Mouse (Mus musculus): ENCODE data around the gene Twsg1. TPM values are rescaled to one million over a fixed set of nuclear protein-coding genes. Genes with fewer than 3 reads are reported as not detected.
A peak's percentile ranks its signal among the peaks of the same experiment; 100 is the strongest.

Twsg1 gene
- polyA plus RNA-seq, 1 experiment from 2014 or later = 47.3 TPM

DNA sequence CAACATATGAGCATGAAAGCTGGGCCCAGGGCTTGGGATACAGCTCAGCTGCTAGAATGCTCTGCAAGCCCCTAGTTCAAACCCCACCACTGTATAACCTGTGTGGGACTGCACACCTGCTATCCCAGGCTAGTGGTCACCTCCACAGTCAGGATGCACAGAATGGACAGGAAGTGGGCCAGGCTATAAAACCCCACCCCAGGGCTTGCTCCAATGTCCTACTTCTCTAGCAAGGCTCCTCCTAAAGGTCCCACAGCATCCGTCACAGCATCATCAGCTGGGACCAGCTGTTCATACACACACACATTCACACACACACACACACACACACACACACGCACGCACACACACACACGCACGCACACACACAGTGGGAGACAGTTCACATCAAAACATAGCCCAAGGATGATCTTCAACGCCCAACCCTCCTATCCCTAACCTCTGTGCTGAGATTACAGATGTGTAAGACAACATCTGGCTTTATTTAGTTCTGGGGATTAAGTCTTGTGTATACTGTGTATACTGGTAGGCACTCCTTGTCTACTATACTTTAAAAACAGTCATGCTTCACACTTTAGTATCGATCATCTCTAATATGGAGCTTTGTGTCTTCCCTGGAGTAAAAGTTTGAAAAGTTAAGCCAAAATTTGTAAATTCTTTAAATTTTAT lies 20.7 kb downstream of the Twsg1 start:
- Histone ChIP-seq H3K9me3 (ENCODE audit: control insufficient read depth, low read length) (no peaks in the 10 kb centered on the region), H3K4me2 (no peak overlapping the region), H3K4me1 (replicated peaks; ENCODE audit: control insufficient read depth, insufficient read depth, low read length) (0 out of 2 replicates have a peak, but pooled peaks cover 2% of the 10 kb centered on the region), H3K4me3 (ENCODE audit: low read depth, low read length) (no peak overlapping the region), H3K36me3 (ENCODE audit: control insufficient read depth, insufficient read depth, low read length) (peaks cover 13% of the 10 kb centered on the region), H3K9ac (ENCODE audit: low read depth, low read length) (no peak overlapping the region), H3K27ac (ENCODE audit: low read depth, low read length) (no peak overlapping the region), H3K27me3 (replicated peaks; ENCODE audit: control insufficient read depth, insufficient read depth, low read length) (no peaks in the 10 kb centered on the region)
- DNase-seq (ENCODE audit: low spot score) (no peak), ATAC-seq (replicated peaks; ENCODE audit: low FRiP score) (no peak)
- 87% methylated on average over 7 of the region's 7 CpGs for WGBS

GRCm38 (mm10) chr17:65929319-65929978 lies 21.6 kb downstream of the Twsg1 start:
- no peaks in the 10 kb centered on the region for H3K9me3 ChIP-seq (ENCODE audit: control insufficient read depth, low read length)
- DNase-seq (ENCODE audit: low spot score) (no peak), ATAC-seq (replicated peaks; ENCODE audit: low FRiP score) (no peak)
- H3K27me3 ChIP-seq (replicated peaks; ENCODE audit: control insufficient read depth, insufficient read depth, low read length) = no peaks in the 10 kb centered on the region
- H3K4me3 ChIP-seq (ENCODE audit: low read depth, low read length) = no peak overlapping the region
- H3K4me1 ChIP-seq (replicated peaks; ENCODE audit: control insufficient read depth, insufficient read depth, low read length) = 0 out of 2 replicates have a peak, but pooled peaks cover 2% of the 10 kb centered on the region
- H3K27ac ChIP-seq (ENCODE audit: low read depth, low read length) = no peak overlapping the region
- peaks cover 13% of the 10 kb centered on the region for H3K36me3 ChIP-seq (ENCODE audit: control insufficient read depth, insufficient read depth, low read length)
- WGBS = 82% methylated on average over 22 of the region's 22 CpGs
- H3K4me2 ChIP-seq = no peak overlapping the region
- H3K9ac ChIP-seq (ENCODE audit: low read depth, low read length) = no peak overlapping the region

DNA sequence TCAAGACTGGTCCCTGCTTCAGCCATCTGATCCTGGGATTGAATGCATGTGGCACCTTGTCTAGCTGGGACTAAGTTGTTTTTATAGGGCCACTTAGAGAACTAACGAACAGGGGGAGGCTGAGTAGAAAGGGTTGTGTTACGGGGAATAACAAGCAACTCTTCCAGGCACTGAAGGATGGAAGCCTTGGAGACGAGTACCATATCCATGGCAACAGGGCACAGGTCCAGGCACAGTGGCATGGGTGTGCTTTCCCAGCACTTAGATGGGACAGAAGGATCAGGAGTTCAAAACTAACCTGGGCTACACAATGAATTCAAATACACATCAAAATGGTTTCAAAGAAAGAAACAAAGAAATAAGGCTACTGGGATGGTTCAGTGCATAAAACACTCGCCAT lies 23.9 kb downstream of the Twsg1 start:
- H3K4me2 ChIP-seq = no peak overlapping the region
- H3K4me1 ChIP-seq (replicated peaks; ENCODE audit: control insufficient read depth, insufficient read depth, low read length) = 0 out of 2 replicates have a peak, but pooled peaks cover 2% of the 10 kb centered on the region
- H3K36me3 ChIP-seq (ENCODE audit: control insufficient read depth, insufficient read depth, low read length) = peaks cover 13% of the 10 kb centered on the region
- H3K27me3 ChIP-seq (replicated peaks; ENCODE audit: control insufficient read depth, insufficient read depth, low read length) = no peaks in the 10 kb centered on the region
- ATAC-seq (replicated peaks; ENCODE audit: low FRiP score) (no peak), DNase-seq (ENCODE audit: low spot score) (no peak)
- no peaks in the 10 kb centered on the region for H3K9me3 ChIP-seq (ENCODE audit: control insufficient read depth, low read length)
- H3K4me3 ChIP-seq (ENCODE audit: low read depth, low read length) = no peak overlapping the region
- WGBS = 87% methylated on average over 4 of the region's 4 CpGs
- H3K9ac ChIP-seq (ENCODE audit: low read depth, low read length) = no peak overlapping the region
- no peak overlapping the region for H3K27ac ChIP-seq (ENCODE audit: low read depth, low read length)

DNA sequence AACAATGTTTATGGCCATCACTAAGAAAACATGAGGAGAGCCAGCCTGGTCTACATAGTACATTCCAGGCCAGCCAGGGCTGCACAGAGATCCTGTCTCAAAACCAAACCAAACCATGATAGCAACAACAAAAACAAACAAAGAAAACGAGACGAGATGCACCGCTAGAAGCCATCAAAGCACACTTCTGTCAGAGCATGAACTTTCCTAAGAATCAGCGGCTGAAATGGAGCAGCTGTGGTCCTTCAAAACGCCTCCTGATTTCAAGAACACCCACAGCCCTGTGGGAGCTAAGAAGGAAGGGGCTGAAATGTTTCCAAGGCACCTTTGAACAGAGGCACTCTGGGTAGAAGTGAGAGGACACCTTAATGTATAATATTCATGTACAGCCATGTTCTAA lies 26.8 kb downstream of the Twsg1 start:
- no peaks in the 10 kb centered on the region for H3K27me3 ChIP-seq (replicated peaks; ENCODE audit: control insufficient read depth, insufficient read depth, low read length)
- 72% methylated on average over 5 of the region's 5 CpGs for WGBS

GRCm38 (mm10) chr17:65921975-65922374 lies 29.1 kb downstream of the Twsg1 start:
- peaks cover 11% of the 10 kb centered on the region for H3K36me3 ChIP-seq (ENCODE audit: control insufficient read depth, insufficient read depth, low read length)
- H3K9me3 ChIP-seq (ENCODE audit: control insufficient read depth, low read length) = no peaks in the 10 kb centered on the region
- no peak overlapping the region for H3K9ac ChIP-seq (ENCODE audit: low read depth, low read length)
- WGBS = 89% methylated on average over 6 of the region's 6 CpGs
- no peak overlapping the region for H3K4me3 ChIP-seq (ENCODE audit: low read depth, low read length)
- no peak overlapping the region for H3K27ac ChIP-seq (ENCODE audit: low read depth, low read length)
- peaks cover 8% of the 10 kb centered on the region; the same call in 1 of the 2 replicates for H3K4me1 ChIP-seq (replicated peaks; ENCODE audit: control insufficient read depth, insufficient read depth, low read length)
- H3K4me2 ChIP-seq = no peak overlapping the region
- H3K27me3 ChIP-seq (replicated peaks; ENCODE audit: control insufficient read depth, insufficient read depth, low read length) = no peaks in the 10 kb centered on the region
- ATAC-seq (replicated peaks; ENCODE audit: low FRiP score) (no peak), DNase-seq (ENCODE audit: low spot score) (no peak)

More for the DNA sequence above, 26.8 kb downstream of the Twsg1 start:
- no peaks in the 10 kb centered on the region for H3K9me3 ChIP-seq (ENCODE audit: control insufficient read depth, low read length)
- DNase-seq (ENCODE audit: low spot score) = no peak
- ATAC-seq (replicated peaks; ENCODE audit: low FRiP score) = no peak
- H3K36me3 ChIP-seq (ENCODE audit: control insufficient read depth, insufficient read depth, low read length) = peaks cover 12% of the 10 kb centered on the region
- H3K9ac ChIP-seq (ENCODE audit: low read depth, low read length) = no peak overlapping the region
- H3K4me1 ChIP-seq (replicated peaks; ENCODE audit: control insufficient read depth, insufficient read depth, low read length) = peaks cover 3% of the 10 kb centered on the region; the same call in 1 of the 2 replicates
- H3K4me3 ChIP-seq (ENCODE audit: low read depth, low read length) = no peak overlapping the region
- no peak overlapping the region for H3K27ac ChIP-seq (ENCODE audit: low read depth, low read length)
- no peak overlapping the region for H3K4me2 ChIP-seq

GRCm38 (mm10) chr17:65919235-65919634 lies 31.8 kb downstream of the Twsg1 start:
- Histone ChIP-seq H3K4me3 (ENCODE audit: low read depth, low read length) (no peak overlapping the region), H3K27ac (ENCODE audit: low read depth, low read length) (no peak overlapping the region), H3K36me3 (ENCODE audit: control insufficient read depth, insufficient read depth, low read length) (peaks cover 6% of the 10 kb centered on the region), H3K27me3 (replicated peaks; ENCODE audit: control insufficient read depth, insufficient read depth, low read length) (no peaks in the 10 kb centered on the region), H3K9me3 (ENCODE audit: control insufficient read depth, low read length) (no peaks in the 10 kb centered on the region), H3K4me1 (replicated peaks; ENCODE audit: control insufficient read depth, insufficient read depth, low read length) (peaks cover 8% of the 10 kb centered on the region; the same call in 1 of the 2 replicates), H3K4me2 (no peak overlapping the region), H3K9ac (ENCODE audit: low read depth, low read length) (no peak overlapping the region)
- no peak for DNase-seq (ENCODE audit: low spot score)
- ATAC-seq (replicated peaks; ENCODE audit: low FRiP score) = peak; percentile 85
- WGBS = 52% methylated on average over 3 of the region's 3 CpGs

DNA sequence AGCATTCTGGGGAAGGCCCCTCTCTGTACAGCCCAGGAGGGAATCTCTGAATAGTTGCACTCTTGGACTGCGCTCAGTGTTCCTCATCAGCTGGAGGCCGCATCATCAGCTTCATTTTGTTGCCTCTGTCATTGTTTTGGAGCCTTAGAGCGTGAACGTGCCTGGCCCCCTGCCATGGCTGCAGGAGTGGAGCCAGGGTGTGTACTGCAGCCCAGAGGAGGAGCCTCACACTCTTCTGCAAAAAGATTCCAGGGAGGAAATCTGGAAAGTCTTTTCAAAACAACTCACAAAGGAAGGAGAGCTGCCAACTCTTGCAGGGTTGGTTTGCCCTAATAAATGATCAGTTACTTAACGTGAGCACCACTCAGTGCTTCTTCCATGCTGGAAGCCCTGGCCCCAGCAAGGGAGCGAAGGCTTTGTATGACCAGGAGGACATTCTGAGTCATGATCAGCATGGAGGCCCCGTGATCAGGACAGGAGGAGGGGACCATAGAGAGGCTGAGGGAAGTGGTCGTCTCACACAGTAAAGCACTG lies 34.8 kb downstream of the Twsg1 start:
- Histone ChIP-seq H3K9ac (ENCODE audit: low read depth, low read length) (no peak overlapping the region), H3K4me3 (ENCODE audit: low read depth, low read length) (no peak overlapping the region), H3K36me3 (ENCODE audit: control insufficient read depth, insufficient read depth, low read length) (no peaks in the 10 kb centered on the region), H3K4me2 (no peak overlapping the region), H3K4me1 (replicated peaks; ENCODE audit: control insufficient read depth, insufficient read depth, low read length) (peaks cover 8% of the 10 kb centered on the region; the same call in 1 of the 2 replicates), H3K27ac (ENCODE audit: low read depth, low read length) (no peak overlapping the region), H3K9me3 (ENCODE audit: control insufficient read depth, low read length) (no peaks in the 10 kb centered on the region), H3K27me3 (replicated peaks; ENCODE audit: control insufficient read depth, insufficient read depth, low read length) (no peaks in the 10 kb centered on the region)
- DNase-seq (ENCODE audit: low spot score) (no peak), ATAC-seq (replicated peaks; ENCODE audit: low FRiP score) (no peak)
- WGBS = 80% methylated on average over 8 of the region's 8 CpGs

- no peaks in the 10 kb centered on the region for H3K9me3 ChIP-seq (ENCODE audit: control insufficient read depth, low read length)
- no peak overlapping the region for H3K9ac ChIP-seq (ENCODE audit: low read depth, low read length)
- no peak overlapping the region for H3K27ac ChIP-seq (ENCODE audit: low read depth, low read length)
- no peak overlapping the region for H3K4me3 ChIP-seq (ENCODE audit: low read depth, low read length)
- no peak for ATAC-seq (replicated peaks; ENCODE audit: low FRiP score)
- peaks cover 3% of the 10 kb centered on the region; the same call in 1 of the 2 replicates for H3K4me1 ChIP-seq (replicated peaks; ENCODE audit: control insufficient read depth, insufficient read depth, low read length)
- DNase-seq (ENCODE audit: low spot score) = no peak
- H3K36me3 ChIP-seq (ENCODE audit: control insufficient read depth, insufficient read depth, low read length) = no peaks in the 10 kb centered on the region
- H3K4me2 ChIP-seq = no peak overlapping the region
- WGBS = 70% methylated on average over 6 of the region's 6 CpGs
- H3K27me3 ChIP-seq (replicated peaks; ENCODE audit: control insufficient read depth, insufficient read depth, low read length) = no peaks in the 10 kb centered on the region
These were observed 36.9 kb downstream of the Twsg1 start for GRCm38 (mm10) chr17:65914083-65914482.

All from liver, embryonic 11.5 days (tissue).